Mouse (Mus musculus) erythroblast, embryonic 14.5 days (primary cell): ENCODE measurements at regions not wholly inside any gene's neighbourhood (a gene's known extent, or its start where the extent isn't known, plus 50 kb on each side); places are given as distances from the start of the nearest gene placed in this dataset.

Experiments
- GATA1 ChIP-seq: IDR thresholded peaks from 2 replicates; pipeline ENCODE4 v1.6.1; 2012; ENCODE audit warnings: low read length, inconsistent platforms, mixed read lengths
- TAL1 ChIP-seq: IDR thresholded peaks from 3 replicates; pipeline ENCODE4 v1.6.1; 2012; ENCODE audit warnings: low read length, inconsistent platforms, mixed read lengths

DNA sequence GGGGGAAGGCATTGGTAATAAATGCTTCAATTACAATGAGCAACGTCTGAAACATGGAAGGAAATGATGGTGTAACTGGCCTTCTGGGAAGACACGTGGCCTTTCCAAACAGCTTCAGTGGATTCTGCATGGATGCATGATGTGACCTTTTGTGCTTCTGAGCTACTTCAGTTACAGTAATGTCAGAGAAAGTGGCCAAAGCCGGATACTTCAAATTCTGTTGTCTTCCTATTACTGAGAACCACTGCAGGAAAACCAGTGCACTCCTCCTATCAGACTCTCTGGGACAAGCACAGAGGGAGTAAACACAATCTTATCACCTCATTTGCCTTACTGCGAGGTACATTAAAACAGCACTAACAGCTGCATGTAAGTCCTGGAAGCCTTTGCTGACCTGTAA, 113.0 kb upstream of the Cnksr3 start:
- no peak for TF ChIP-seq TAL1
- no peak for TF ChIP-seq GATA1
